Mouse (Mus musculus) small intestine, adult 10 weeks (tissue): ENCODE measurements around the gene Swt1. TPM values are rescaled to one million over a fixed set of nuclear protein-coding genes. Genes with fewer than 3 reads are reported as not detected.

Experiments used
- polyA plus RNA-seq: library from polyadenylated mRNA; stranded (reverse); fragments of 350-450 nt; fragmentation: Illumina TruSeq; extraction: RNeasy Lipid Tissue Mini Kit (QIAGEN cat#74804); gene quantifications from one replicate; pipeline ENCODE4 v1.2.3, GENCODE M21; 2014; ENCODE audit warnings: low replicate concordance

Swt1 gene
- polyA plus RNA-seq, result 91.8 TPM

DNA sequence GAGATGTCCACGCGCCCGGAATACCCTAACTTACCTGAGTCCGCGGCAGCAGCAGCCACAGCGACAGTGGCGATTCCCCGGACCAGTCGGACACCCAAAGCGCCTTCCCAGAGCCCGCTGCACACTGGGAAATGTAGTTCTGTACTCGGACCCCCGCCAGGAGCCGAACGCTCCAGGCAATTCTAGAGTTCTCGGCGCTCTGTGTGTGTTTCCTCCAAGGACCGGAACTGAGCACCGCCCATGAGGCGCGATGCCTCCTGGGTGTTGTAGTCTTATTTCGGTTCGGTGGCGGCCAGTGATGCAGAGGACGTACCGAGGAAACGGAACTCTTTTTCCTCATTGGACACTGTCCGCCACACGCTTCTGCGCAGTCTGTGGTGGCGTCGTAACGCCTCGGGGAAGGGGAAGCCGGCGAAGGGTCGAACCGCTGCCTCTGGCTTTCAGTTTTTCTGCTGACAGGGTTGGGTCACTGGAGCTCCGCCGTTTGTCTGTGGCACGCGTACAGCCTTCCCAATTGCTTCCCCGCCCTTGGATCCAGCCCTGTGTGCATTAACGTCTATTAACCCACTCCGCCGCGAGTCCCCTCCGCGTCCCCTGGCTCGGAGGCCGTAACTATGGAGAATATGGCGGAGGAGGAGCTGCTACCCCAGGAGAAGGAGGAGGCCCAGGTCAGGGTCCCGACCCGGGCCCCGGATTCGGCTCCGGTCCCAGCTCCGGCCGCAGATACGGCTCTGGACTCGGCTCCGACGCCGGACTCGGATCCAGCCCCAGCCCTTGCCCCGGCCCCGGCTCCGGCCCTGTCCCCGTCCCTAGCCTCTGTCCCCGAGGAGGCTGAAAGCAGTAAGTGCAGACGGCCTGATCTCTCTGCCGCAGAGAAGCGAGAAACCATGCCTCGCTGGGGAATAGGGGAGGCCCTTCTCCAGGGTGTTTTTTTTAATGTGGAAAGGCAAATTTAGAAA, at the start of gene Swt1, which contains the start of gene Trmt1l:
Swt1 (minus strand) TSS at position 193 of the 959 bp plus-strand sequence.
Trmt1l (plus strand) TSS at position 280 of the 959 bp plus-strand sequence.

DNA sequence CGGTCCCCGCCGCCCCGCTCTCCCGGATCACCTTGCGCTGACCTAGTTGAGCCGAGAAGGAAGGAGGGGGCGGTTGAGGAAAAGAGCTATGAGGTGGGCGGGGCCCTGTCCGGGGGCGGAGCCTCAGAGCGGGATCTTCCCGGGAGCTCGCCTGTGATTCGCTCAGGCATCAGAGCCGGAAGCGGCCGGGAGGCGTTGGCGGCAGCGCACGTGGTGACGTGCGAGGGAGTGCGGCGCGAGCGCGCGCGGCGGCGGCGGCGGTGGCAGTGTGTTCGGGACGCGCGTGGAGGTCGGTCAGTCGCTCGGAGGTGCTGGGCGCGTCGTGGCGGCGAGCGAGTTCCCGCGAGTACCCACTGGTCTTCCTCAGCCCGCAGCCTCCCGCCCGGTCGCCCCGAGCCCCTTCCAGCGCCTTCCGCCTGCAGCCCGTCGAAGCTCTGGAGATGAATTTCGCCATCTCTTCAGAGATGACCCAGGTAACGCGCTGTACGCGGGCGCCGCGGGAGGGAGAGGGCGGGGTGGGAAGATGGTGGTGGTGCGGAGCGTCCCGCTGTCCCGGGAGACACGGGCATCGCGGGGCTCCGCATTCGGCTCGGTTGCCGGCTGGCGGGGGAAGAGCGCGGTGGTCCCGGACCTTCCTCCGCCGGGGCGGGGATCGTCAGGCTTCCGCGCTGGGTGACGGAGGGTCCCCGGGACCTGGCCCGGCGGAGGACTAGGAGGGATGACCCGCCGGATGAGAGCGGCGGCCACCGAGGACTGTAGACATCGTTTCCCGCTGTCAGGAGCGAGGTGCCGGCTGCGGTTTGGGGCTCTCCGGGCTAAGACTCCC, 83.8 kb downstream of the Swt1 start, which contains the start of gene Ivns1abp:
Ivns1abp (plus strand) TSS at position 195 of the 826 bp plus-strand sequence.

Other genes with a start within 250 kb of the Swt1 start
- gene Gm47985, start 245.9 kb downstream of the Swt1 start, polyA plus RNA-seq, result not detected
- gene Gm8947, start 236.1 kb downstream of the Swt1 start, polyA plus RNA-seq, result not detected
- gene Gm47995, start 230.0 kb downstream of the Swt1 start, polyA plus RNA-seq, result not detected
- not detected for gene 3110040M04Rik, start 224.3 kb downstream of the Swt1 start, polyA plus RNA-seq
- gene Gm47996, start 218.3 kb downstream of the Swt1 start, polyA plus RNA-seq, result not detected
- 808 TPM for gene Ivns1abp, start 84.0 kb downstream of the Swt1 start, polyA plus RNA-seq
- gene Trmt1l, start 87 bp upstream of the Swt1 start, polyA plus RNA-seq, result 70.3 TPM
- 65.1 TPM for gene Rnf2, start 72.5 kb upstream of the Swt1 start, polyA plus RNA-seq
- gene Fam129a, start 142.7 kb upstream of the Swt1 start, polyA plus RNA-seq, result 5.6 TPM